Mouse (Mus musculus): ENCODE measurements around the gene Hdgfl3.
A peak's percentile ranks its signal among the peaks of the same experiment; 100 is the strongest.
"Not testable (repeated sequence)": the region's sequence is repeated elsewhere in the genome, so short reads cannot be mapped to it uniquely, and the experiment has no call there.

Gene Hdgfl3

DNA sequence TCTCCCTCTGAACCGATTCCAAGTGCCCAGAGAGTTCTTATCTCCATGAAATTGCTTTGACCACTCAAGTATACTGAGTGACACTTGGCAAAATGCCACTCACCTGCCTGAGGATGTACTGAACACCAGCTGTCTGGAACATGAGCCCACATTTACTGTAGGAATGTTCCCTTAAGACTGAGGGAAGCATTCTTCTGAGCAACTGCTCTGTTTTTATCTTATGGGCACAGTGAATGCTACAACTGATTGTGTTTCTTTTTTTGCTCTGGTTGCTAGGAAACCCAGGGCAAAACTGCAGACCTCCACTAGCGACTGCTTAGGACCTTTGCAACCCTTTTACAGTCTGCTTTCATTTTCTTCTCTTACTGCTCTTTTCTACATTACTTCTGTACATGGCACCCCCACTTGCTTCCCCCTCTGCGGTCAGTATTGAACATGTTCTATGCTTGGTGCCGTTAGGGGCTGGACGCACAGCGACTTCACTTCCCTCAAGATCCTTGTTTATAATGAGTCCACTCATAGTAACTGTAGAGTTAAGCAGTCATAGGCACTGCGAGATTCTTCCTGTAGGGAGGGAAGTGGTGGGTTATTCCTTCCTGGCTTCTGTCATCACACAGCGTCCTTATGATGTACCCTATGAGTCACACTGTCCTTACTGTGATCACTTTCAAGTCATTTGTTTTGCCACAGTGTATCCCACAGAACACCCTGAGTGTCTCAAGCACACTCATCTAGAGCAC lies 79.5 kb downstream of the Hdgfl3 start:
- peak; percentile 22 for DNase-seq (ENCODE audit: low read depth)

- DNase-seq (ENCODE audit: low read depth), result no peak
These were observed 82.6 kb downstream of the Hdgfl3 start for GRCm38 (mm10) chr7:81851706-81852105.

DNA sequence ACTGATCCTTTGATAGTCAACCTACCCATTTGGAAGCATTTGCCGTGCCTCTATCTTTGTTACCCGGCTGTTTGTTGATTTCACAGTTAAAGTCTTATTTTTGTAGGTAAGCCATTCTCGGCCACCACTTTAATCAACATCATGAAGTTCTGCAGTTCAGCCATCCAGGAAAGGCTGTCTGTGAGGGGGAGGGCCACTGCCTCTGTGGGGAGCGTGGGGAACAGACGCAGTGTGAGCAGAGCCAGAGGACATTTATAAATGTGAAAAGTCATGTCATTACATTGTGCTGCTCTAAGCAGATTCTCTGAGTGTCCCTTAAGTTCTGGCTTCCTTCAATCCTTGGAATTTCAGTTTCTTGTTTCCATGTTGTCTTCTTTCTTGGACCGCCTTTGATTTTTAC lies 84.1 kb downstream of the Hdgfl3 start:
- no peak for DNase-seq (ENCODE audit: low read depth)

DNA sequence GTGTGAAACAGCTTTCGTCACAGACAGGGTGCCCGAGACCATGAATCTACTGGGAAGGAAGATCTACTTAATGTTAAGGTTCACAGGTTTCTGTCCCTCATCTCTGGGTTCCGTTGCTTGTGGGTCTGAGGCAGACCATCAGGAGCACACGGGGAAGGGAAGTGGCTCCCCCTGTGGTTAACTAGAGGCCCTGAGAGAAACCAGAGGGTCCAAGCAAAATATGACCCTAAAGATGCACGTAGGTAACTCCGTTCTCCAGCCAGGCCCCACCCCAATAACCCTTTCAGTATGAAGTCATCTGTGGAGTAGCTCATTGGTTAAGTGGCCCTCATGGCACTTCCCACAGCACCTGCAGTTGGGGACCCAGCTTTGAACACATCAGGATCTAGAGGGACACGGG lies 84.6 kb downstream of the Hdgfl3 start:
- no peak for DNase-seq (ENCODE audit: low read depth)

DNA sequence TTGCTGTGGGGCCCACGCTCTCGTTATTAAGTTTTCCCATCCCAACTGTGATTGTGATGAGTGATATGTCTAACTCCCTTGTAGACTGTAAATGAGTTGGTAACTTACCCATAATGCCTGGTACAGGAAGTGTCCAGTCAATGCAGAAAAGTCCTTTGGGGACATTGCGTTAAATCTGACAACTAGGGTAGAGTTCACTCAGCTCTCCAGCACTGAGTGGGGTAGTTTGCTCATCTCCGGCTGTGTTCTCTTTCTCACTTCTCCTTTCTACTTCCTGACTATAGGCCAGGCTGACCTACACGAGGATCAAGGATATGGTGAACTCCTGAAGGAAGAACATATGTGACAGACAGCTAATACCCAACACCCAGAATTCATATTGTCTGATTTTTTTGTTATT lies 85.1 kb downstream of the Hdgfl3 start:
- no peak for DNase-seq (ENCODE audit: low read depth)

GRCm38 (mm10) chr7:81847777-81848176 lies 86.5 kb downstream of the Hdgfl3 start:
- no peak for DNase-seq (ENCODE audit: low read depth)

DNA sequence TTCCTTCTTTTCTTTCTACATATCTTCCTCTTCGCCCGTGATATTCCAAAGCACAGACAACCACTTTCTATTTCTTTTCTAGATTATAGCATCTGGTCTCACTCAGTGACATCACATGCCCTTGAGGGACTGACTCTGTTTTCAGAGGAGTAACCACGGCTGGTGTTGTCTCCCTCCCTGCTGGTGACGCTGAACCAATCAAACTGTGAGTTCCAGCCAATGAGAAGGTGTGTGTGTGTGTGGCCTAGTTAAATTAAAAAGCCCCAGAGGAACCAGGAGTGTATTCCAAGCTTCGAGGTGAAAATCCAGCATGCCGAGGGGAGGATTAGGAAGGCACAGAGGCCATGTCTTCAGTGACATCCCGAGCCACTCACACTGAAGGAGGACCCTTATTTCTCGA lies 87.3 kb downstream of the Hdgfl3 start:
- no peak for DNase-seq (ENCODE audit: low read depth)

- DNase-seq (ENCODE audit: low read depth), result no peak
These were observed 88.3 kb downstream of the Hdgfl3 start for GRCm38 (mm10) chr7:81846008-81846407.

DNA sequence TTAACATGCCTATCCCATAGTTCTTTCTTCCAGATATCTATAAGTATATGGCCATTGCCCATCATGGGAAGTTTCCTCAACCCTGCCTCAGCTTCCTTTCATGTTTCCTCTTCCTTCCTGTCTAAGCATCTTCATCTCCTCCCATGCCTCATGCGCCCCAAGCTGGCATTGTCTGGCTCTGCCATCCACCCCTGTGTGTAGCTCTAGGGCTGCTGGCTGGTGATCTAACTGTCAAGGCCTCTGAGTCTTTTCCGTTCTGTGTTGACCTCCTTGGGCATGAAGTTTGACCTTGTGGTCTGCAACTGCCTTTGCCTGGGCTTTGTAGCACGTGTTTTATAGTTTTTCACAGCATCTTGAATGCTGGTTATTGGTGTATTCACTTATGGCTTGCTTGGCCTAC lies 89.0 kb downstream of the Hdgfl3 start:
- DNase-seq (ENCODE audit: low read depth), result no peak

DNA sequence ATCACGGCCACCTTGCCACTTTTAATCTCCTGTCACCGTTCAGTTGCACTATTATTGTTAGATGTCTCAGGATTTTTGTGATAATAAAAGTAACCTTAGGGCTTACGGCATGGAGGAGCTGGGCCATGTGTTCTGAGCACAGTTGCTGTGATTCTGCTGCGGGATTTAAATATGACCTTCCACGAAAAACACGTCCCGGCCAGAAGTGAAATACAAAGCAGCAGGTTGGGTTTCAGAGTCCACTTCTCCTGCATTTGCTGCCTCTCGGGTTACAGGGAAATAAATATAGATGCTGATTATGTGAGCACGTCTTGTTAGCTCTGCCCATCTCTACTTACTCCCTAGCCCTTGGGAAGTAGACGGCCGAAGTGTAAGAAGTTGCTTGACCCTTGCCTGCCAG lies 89.5 kb downstream of the Hdgfl3 start:
- no peak for DNase-seq (ENCODE audit: low read depth)

DNA sequence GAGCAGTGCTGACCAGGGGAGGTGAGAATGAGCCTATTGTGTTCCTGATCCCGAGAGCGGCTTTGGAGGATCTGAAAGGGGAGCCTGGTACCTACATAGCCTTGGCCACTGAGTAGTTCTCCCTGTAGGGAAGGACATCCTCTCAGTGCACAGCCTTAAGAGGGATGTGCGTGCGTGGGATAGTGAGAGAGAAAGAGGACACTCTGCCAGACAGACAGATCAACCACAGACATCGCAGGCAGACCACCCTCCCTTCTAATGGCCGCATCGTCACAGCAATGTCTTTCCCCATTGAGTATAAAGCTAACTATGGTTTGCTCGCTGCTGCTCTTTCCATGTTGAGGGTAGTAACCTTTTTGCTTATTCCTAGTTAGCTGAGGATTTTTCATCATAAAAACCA lies 90.4 kb downstream of the Hdgfl3 start:
- no peak for DNase-seq (ENCODE audit: low read depth)

- no peak for DNase-seq (ENCODE audit: low read depth)
These were observed 91.3 kb downstream of the Hdgfl3 start for GRCm38 (mm10) chr7:81842998-81843397.

DNA sequence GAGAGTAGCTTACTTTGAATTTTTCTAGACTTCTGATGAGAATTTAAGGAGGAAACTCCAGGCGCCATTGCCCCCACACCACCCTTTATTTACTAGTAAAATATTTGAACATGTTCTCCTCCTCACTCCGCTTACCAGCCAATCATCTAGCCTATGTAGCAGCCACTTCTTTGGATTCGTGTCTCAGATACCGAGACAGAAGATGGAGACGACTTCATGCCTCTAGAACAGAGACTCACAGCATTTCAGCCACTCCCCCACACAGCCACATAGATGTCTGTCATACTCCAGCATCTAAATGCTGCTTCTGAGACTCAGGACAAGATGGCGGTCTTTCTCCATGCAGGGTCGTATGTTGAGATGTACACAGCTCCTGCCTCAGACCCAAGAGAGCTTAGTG lies 92.1 kb downstream of the Hdgfl3 start:
- no peak for DNase-seq (ENCODE audit: low read depth)

DNA sequence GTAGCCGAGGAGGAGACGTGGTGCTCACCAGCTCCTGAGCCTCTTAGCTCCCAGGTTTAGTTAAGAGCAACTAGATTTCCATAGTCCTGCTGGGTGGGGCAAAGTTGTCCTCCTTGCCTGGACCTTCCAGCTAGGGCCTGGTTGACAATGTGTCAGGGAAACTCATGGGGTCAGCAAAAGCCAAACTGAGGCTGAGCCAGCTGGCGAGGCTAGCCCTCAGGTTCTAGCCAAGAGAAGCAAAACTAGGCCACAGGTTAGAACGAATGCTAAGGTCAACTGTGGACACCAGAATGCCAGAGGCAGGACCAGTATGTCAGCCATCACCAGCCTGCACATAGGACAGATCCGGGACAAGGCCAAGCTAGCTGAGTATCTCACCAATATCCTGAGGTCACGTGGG lies 92.8 kb downstream of the Hdgfl3 start:
- no peak for DNase-seq (ENCODE audit: low read depth)

- no peak for DNase-seq (ENCODE audit: low read depth)
These were observed 93.6 kb downstream of the Hdgfl3 start for GRCm38 (mm10) chr7:81840661-81841181.

DNA sequence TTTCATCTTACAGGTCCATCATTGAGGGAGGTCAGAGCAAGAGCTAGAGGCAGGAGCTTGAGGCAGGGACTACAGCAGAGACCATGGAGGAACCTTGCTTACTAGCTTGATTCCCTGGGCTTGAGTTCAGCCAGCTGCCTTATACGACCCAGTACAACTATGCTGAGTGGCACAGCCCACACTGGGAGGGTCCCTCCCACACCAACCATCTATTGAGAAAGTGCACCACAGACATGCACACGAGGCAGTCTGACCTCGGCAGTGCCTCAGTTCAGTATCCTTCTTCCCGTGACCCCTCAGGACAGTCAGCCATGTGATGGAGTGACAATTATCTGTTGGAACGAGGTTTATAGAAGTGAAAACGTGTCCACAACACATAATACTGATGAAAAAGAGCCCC lies 94.5 kb downstream of the Hdgfl3 start:
- DNase-seq (ENCODE audit: low read depth), result no peak

DNA sequence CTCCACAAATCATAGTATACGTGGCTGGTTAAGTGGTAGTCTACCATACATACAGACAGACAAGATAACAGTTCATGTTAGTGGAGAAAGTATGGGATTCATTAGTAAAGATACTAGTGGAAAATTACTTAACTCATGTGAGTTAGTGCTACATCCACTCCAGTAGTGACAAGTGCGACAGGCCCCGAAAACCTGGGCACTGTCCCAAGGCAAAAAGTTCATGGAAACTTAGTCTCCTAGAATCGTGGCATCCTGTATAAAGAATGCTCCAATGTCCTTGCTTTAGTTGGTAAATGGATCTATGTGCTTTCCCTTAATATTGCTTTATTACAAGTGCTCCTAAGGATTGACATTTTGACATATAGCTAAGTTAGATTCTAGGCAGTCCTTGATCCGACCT lies 96.5 kb downstream of the Hdgfl3 start:
- DNase-seq (ENCODE audit: low read depth), result not testable (repeated sequence)

GRCm38 (mm10) chr7:81835430-81835829 lies 98.8 kb downstream of the Hdgfl3 start:
- DNase-seq (ENCODE audit: low read depth), result no peak

GRCm38 (mm10) chr7:81834847-81835246 lies 99.4 kb downstream of the Hdgfl3 start:
- DNase-seq (ENCODE audit: low read depth), result peak; percentile 18

All from NIH3T3 (cell line).